Mouse (Mus musculus) liver, embryonic 11.5 days (tissue): ENCODE measurements at regions not wholly inside any gene's neighbourhood (a gene's known extent, or its start where the extent isn't known, plus 50 kb on each side); places are given as distances from the start of the nearest gene placed in this dataset.
"Not testable (repeated sequence)": the region's sequence is repeated elsewhere in the genome, so short reads cannot be mapped to it uniquely, and the experiment has no call there.

Experiments used
- ATAC-seq: fragments of 200-750 bp; cut with Nextera tagmentation; replicated peaks from 2 replicates; pipeline ENCODE4 v1.8.0; 2017; ENCODE audit warnings: moderate number of reproducible peaks, mild to moderate bottlenecking, moderate TSS enrichment, moderate library complexity; ENCODE audit not compliant: low FRiP score
- DNase-seq: peaks from one replicate; pipeline ENCODE4 v3.0.0-alpha.2; 2017; ENCODE audit warnings: low spot score
- H3K27ac ChIP-seq: fragments of 300-500 bp; sonication (generic); 2 replicates; pipeline ENCODE4 v1.5.1; 2014; ENCODE audit warnings: mild to moderate bottlenecking, low read depth, low read length, control low read depth
- H3K27me3 ChIP-seq: fragments of 300-500 bp; sonication (generic); replicated peaks from 2 replicates; pipeline ENCODE4 v1.6.1; 2014; ENCODE audit warnings: low read length, mixed read lengths; ENCODE audit not compliant: control insufficient read depth, insufficient read depth
- H3K36me3 ChIP-seq: fragments of 300-500 bp; sonication (generic); 2 replicates; pipeline ENCODE4 v1.6.1; 2014; ENCODE audit warnings: mild to moderate bottlenecking, low read length, moderate library complexity, mixed read lengths; ENCODE audit not compliant: control insufficient read depth, insufficient read depth
- H3K4me1 ChIP-seq: fragments of 300-500 bp; sonication (generic); replicated peaks from 2 replicates; pipeline ENCODE4 v1.6.1; 2014; ENCODE audit warnings: low read length, mixed read lengths; ENCODE audit not compliant: control insufficient read depth, insufficient read depth
- H3K4me2 ChIP-seq: fragments of 300-500 bp; sonication (generic); 2 replicates; pipeline ENCODE4 v1.6.1; 2014; ENCODE audit warnings: mild to moderate bottlenecking, control low read depth, moderate library complexity
- H3K4me3 ChIP-seq: fragments of 300-500 bp; sonication (generic); 2 replicates; pipeline ENCODE4 v1.5.1; 2014; ENCODE audit warnings: low read depth, low read length, control low read depth
- H3K9ac ChIP-seq: fragments of 300-500 bp; sonication (generic); 2 replicates; pipeline ENCODE4 v1.6.1; 2014; ENCODE audit warnings: low read depth, low read length, control low read depth
- H3K9me3 ChIP-seq: fragments of 300-500 bp; sonication (generic); 2 replicates; pipeline ENCODE4 v1.6.1; 2016; ENCODE audit warnings: low read length, inconsistent platforms, mixed read lengths; ENCODE audit not compliant: control insufficient read depth
- WGBS: fragments of 180-500 bp; shearing (Covaris S2); extraction: QIAGEN DNeasy Blood & Tissue Kit; methylation state at CpG from one replicate; pipeline ENCODE4 v1.1.7; 2014; 5-methylcytosine and 5-hydroxymethylcytosine counted together

GRCm38 (mm10) chr1:181262496-181262895, 50.7 kb upstream of the Wdr26 start:
- H3K9ac ChIP-seq = no peak overlapping the region

GRCm38 (mm10) chr1:181263216-181263615, 51.4 kb upstream of the Wdr26 start:
- no peak overlapping the region for H3K9ac ChIP-seq
- no peak for DNase-seq
- WGBS = 96% methylated on average over 10 of the region's 10 CpGs
- H3K9me3 ChIP-seq = no peaks in the 10 kb centered on the region
- H3K36me3 ChIP-seq = no peaks in the 10 kb centered on the region
- no peak overlapping the region for H3K4me2 ChIP-seq
- H3K27ac ChIP-seq = no peak overlapping the region
- no peaks in the 10 kb centered on the region for H3K27me3 ChIP-seq
- H3K4me1 ChIP-seq = peaks cover 37% of the 10 kb centered on the region
- H3K4me3 ChIP-seq = no peak overlapping the region
- ATAC-seq = no peak

More at GRCm38 (mm10) chr1:181262496-181262895, 50.7 kb upstream of the Wdr26 start:
- no peak overlapping the region for H3K4me3 ChIP-seq
- no peak overlapping the region for H3K27ac ChIP-seq
- WGBS = 89% methylated on average over 3 of the region's 3 CpGs
- H3K4me1 ChIP-seq = peaks cover 44% of the 10 kb centered on the region
- H3K9me3 ChIP-seq = no peaks in the 10 kb centered on the region
- DNase-seq (no peak), ATAC-seq (no peak)
- no peak overlapping the region for H3K4me2 ChIP-seq
- H3K36me3 ChIP-seq = no peaks in the 10 kb centered on the region
- H3K27me3 ChIP-seq = no peaks in the 10 kb centered on the region

GRCm38 (mm10) chr1:181270469-181270868, 58.7 kb upstream of the Wdr26 start:
- not testable (repeated sequence) for H3K27me3 ChIP-seq, H3K9me3 ChIP-seq, DNase-seq, H3K4me3 ChIP-seq, H3K4me2 ChIP-seq, H3K36me3 ChIP-seq, H3K9ac ChIP-seq, ATAC-seq, H3K4me1 ChIP-seq, H3K27ac ChIP-seq
- 96% methylated on average over 10 of the region's 15 CpGs for WGBS

- H3K36me3 ChIP-seq = no peaks in the 10 kb centered on the region
- no peak overlapping the region for H3K4me3 ChIP-seq
- DNase-seq (no peak), ATAC-seq (no peak)
- no peak overlapping the region for H3K27ac ChIP-seq
- no peak overlapping the region for H3K9ac ChIP-seq
- H3K4me1 ChIP-seq = no peaks in the 10 kb centered on the region
- H3K27me3 ChIP-seq = no peaks in the 10 kb centered on the region
- H3K9me3 ChIP-seq = no peaks in the 10 kb centered on the region
- WGBS = 85% methylated on average over 5 of the region's 5 CpGs
- no peak overlapping the region for H3K4me2 ChIP-seq
These were observed 59.4 kb upstream of the Wdr26 start for GRCm38 (mm10) chr1:181271164-181271563.

DNA sequence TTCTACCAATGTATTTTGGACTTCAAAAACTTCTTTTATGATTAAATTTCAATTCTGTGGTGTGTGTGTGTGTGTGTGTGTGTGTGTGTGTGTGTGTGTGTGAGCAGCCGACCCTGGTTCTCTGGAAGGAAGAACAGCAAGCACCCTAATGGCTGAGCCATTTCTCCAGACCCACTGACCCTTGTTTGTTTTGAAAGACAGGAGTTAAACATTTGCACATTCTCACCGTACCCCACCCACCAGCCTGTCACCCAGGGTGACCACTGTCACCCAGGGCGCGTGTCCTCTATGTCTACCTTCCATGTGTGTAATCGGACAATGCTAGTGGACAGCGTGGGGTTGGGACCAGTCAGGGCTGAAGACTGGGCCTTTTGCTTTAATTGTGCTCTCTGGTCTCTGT, 60.0 kb upstream of the Wdr26 start:
- no peak; the same call in 1 of the 2 replicates for ATAC-seq
- 70% methylated on average over 6 of the region's 6 CpGs for WGBS
- Histone ChIP-seq H3K4me2 (no peak overlapping the region), H3K9ac (no peak overlapping the region), H3K27me3 (no peaks in the 10 kb centered on the region), H3K27ac (no peak overlapping the region), H3K4me3 (no peak overlapping the region), H3K36me3 (no peaks in the 10 kb centered on the region), H3K4me1 (no peaks in the 10 kb centered on the region), H3K9me3 (no peaks in the 10 kb centered on the region)
- DNase-seq = no peak

DNA sequence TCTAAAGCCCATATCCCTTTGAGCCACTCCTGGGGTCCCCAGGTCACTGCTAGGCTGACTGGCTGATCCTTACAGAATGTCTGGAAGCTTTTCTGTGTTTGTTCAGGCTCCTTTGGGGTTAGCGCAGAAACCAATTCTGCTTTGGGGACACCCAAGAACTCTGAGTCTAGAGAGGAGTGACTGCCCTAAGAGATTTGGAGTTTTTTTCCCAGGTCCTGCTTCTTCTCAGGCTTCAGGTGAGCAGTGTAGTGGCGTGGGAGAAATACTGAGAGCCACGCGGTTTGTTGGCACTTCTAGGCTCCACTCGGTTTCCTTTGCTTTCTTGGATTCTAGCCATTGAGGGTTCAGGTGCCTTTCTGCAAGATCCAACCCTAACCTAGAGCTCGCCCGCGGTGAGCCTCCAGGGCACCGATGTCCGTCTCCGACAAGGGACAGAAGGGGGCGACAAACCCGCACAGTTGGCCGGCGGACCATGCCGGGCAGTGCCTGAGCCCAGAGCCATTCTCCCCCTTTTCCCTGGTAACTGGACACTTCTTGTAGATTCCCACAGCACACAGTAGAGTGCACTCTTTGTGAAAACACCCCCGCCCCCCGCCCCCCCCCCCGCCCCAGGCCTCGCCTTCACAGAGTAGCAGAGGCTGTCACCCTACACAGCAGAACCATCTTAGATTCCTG, 61.0 kb upstream of the Wdr26 start:
- 8% methylated on average over 20 of the region's 20 CpGs for WGBS
- H3K36me3 ChIP-seq = no peaks in the 10 kb centered on the region
- no peaks in the 10 kb centered on the region for H3K4me1 ChIP-seq
- H3K4me3 ChIP-seq = no peak overlapping the region
- peak; percentile 80 for DNase-seq
- H3K9ac ChIP-seq = no peak overlapping the region
- no peaks in the 10 kb centered on the region for H3K9me3 ChIP-seq
- ATAC-seq = peak; percentile 90
- no peaks in the 10 kb centered on the region for H3K27me3 ChIP-seq
- no peak overlapping the region for H3K4me2 ChIP-seq
- H3K27ac ChIP-seq = no peak overlapping the region

- ATAC-seq (no peak), DNase-seq (no peak)
- no peaks in the 10 kb centered on the region for H3K36me3 ChIP-seq
- H3K9ac ChIP-seq = no peak overlapping the region
- no peaks in the 10 kb centered on the region for H3K27me3 ChIP-seq
- H3K4me2 ChIP-seq = no peak overlapping the region
- WGBS = 61% methylated on average over 9 of the region's 10 CpGs
- H3K27ac ChIP-seq = no peak overlapping the region
- no peaks in the 10 kb centered on the region for H3K9me3 ChIP-seq
- no peak overlapping the region for H3K4me3 ChIP-seq
- no peaks in the 10 kb centered on the region for H3K4me1 ChIP-seq
These were observed 61.9 kb upstream of the Wdr26 start for GRCm38 (mm10) chr1:181273540-181274204.

DNA sequence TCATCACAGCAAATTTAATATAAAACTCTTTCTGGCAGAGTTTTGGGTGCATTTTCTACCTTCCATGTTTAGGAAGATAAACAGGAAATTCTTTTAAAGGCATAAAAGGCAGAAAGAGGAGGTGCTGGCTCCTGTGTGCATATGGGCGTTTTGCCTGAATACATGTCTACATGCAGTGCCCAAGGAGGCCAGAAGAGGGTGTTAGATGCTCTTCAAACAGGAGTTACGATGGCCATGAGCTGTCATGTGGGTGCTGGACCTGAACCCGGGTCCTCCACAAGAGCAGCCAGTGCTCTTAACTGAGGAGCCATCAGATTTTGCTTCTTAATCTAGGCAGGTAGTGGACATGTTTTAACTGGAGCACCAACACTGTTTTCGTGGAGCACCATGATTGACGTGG, 69.0 kb upstream of the Wdr26 start:
- no peaks in the 10 kb centered on the region for H3K27me3 ChIP-seq
- 78% methylated on average over 5 of the region's 5 CpGs for WGBS
- ATAC-seq (no peak), DNase-seq (no peak)
- no peak overlapping the region for H3K9ac ChIP-seq
- H3K27ac ChIP-seq = no peak overlapping the region
- H3K4me2 ChIP-seq = no peak overlapping the region
- no peaks in the 10 kb centered on the region for H3K36me3 ChIP-seq
- no peaks in the 10 kb centered on the region for H3K9me3 ChIP-seq
- H3K4me3 ChIP-seq = no peak overlapping the region
- no peaks in the 10 kb centered on the region for H3K4me1 ChIP-seq

- H3K27me3 ChIP-seq, H3K36me3 ChIP-seq, H3K27ac ChIP-seq, H3K4me3 ChIP-seq, H3K9me3 ChIP-seq, H3K9ac ChIP-seq, H3K4me2 ChIP-seq, ATAC-seq, H3K4me1 ChIP-seq: not testable (repeated sequence)
- 76% methylated on average over 8 of the region's 8 CpGs for WGBS
- peak; percentile 27 for DNase-seq
These were observed 69.4 kb upstream of the Cnih3 start for GRCm38 (mm10) chr1:181282986-181283385.
